Mouse (Mus musculus) erythroblast, adult 5-6 weeks (primary cell): ENCODE measurements around the gene Hoxc10. TPM values are rescaled to one million over a fixed set of nuclear protein-coding genes. Genes with fewer than 3 reads are reported as not detected.

ENCODE experiments used
- ATAC-seq: replicated peaks from 2 replicates; pipeline ENCODE4 v1.8.0; 2016; ENCODE audit warnings: moderate number of reproducible peaks, mild to moderate bottlenecking, moderate TSS enrichment, inconsistent platforms; ENCODE audit not compliant: poor library complexity, low FRiP score, severe bottlenecking
- total RNA-seq, 2 experiments: library from RNA; stranded (forward) in 1 of 2; stranded (reverse) in 1 of 2; fragments of 150-400 nt in 1 of 2; fragments of 200-764, 138-1000 nt in 1 of 2; gene quantifications; 2 replicates each; pipeline versions ENCODE4 v1.2.3 to v1.2.4; 2015 to 2017; ENCODE audit warnings: low replicate concordance in 2 of 2

Gene Hoxc10
- total RNA-seq, 2 experiments from 2014 or later, result not detected

DNA sequence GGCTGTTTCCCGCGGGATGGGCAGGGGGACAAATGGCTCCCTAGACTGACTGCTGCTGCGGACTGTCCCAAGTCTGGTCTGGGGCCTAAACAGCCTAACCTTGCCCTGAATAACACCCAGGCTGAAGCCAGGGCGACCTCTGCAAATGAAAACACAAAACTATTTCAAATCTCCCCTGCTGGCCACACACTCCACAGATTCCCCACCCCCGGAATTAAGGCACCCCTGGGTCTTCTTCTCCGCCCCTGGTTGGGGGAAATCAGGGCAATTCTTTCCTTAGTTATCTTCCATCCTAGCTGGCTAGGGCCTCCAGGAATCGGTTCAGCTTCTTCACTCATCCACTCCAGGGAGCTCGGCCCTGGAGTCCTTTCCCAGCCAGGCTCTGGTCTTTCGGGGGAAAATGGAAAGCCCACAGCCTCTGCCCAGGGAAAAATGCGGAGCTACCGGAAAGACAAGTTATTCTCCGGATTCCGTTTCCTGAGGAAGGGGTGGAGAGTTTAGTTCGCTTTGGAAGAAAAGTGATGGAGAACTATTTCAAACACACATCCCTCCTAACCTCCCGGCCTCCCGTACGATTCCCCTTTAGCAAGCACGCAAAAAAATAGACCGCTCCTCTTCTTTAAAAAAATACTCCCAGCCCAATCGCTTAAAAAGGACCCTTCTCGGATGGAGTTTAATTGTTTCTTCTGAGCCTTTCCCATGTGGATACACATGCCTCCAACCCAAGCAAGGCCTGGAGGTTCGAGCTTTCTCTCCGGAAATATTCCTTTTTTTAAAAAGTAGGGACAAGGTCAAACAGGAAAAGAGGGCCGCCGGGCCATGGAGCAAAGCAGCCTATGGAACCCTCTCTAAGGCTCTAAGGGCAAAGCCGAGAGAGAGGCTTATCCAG is 1.3 kb upstream of the Hoxc10 start:
- no peak for ATAC-seq

DNA sequence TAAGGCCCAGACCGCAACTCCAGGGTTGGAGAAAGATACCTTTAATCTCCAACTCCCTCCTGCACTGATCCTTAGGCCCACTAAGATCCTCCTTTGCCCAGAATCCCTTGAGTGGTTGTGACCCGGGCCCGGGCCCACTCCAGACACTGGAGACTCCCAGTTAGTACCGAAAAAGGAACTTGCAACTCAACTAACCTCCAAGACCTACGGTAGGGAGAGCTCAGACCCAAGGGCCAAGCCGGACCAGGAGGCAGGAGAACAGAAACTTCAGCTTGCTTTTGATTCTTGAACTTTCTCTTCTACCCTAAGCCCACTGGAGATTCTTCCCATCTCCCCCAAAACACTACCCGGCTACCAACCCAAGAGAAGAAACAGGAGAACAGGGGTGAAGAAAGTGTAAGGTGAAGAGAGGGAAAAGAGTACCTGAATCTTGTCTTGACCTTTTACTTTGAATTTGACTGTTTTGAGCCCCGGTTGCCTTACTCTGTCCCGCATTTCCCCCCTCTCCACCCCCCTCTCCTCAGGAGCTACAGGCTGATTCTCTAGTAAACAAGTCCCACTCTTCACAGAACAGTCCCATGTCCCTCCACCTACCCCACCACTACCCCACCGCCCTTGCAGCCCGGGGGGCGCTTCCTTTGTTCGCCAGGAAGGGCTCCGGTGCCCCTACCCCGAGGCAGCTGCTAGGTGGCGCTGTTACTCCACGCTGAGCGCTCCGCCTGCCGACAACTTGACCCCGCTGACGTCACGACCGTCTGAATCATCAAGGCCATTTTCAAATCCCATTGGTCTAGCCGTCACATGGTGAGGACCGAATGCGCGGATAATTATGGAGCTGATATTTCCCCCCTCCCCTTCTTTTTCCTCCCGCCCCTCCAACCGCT is 462 bp upstream of the Hoxc10 start:
- ATAC-seq, result no peak

DNA sequence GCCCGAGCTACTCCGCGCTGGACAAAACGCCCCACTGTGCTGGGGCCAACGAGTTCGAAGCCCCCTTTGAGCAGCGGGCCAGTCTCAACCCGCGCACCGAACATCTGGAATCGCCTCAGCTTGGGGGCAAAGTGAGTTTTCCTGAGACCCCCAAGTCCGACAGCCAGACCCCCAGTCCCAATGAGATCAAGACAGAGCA is 615 bp downstream of the Hoxc10 start, which contains the start of gene Hoxc5:
Gene Hoxc5, plus strand, starts transcription at position 132 of the 199 bp plus-strand sequence.
- no peak for ATAC-seq

DNA sequence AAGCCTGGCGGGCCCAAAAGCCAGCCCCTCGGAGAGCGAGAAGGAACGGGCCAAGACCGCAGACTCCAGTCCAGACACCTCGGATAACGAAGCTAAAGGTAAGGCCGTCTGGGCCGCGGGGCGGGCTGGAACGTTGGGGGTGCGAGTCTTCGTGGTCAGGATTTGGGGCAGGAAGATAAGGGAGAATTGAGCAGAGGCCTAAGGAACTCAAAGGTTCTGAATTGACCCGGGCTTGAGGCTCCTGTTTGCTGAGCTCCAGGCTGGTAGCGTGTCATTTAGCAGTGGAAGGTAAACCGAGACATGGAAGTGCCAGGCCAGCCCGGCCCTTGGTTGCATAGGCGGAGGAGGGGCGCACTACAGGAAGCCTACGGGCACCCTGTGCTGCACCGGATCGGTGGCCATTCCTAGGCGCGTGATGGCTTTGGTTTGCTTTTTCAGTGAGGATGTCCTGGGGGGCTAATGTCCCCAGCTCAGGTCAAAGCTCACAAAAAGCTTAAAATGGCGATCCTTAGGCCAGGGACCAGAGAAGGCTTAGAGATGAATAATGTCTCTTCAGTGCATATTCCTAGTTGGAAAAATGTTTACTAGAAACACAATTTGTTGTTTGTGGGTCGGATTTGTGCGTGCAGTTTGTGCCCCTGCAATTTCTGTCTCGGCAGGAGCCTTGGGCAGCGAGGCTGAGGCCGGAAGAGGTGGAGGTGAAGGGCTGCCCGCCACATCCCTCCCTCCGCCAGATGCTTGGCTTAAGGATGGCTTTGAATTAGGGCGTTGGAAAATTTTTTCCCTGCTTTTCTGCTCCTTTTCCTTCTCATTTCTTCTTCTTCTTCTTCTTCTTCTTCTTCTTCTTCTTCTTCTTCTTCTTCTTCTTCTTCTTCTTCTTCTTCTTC is 1.2 kb downstream of the Hoxc10 start:
- ATAC-seq, result no peak

DNA sequence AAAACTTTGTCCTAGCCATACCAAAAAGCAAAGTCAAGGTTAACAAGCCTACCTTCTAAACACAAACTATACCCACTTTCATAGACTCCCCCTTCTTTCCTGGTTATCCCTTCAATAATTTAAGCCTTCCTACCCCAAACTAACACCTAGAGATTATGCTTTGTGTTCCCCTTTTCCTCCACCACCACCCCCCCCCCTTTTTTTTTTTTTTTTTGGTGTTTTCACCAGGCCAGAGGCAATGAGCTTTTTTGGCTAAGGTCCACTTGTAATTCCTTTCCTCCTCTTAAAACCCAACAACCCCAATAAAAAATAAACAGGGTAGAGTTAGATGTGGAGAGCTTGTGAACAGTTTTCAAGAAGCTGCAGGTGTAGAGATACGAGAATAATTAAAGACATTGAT is 2.7 kb downstream of the Hoxc10 start:
- ATAC-seq, result no peak

DNA sequence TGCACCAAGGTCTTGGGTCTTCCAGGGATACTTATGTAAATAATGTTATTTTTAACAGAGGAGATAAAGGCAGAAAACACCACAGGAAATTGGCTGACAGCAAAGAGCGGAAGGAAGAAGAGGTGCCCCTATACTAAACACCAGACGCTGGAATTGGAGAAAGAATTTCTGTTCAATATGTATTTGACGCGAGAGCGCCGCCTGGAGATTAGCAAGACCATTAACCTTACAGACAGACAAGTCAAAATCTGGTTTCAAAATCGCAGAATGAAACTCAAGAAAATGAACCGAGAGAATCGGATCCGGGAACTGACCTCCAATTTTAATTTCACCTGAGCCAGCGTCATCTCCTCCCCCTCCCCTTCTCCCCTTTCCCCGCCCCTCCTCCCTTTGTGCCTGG is 4.1 kb downstream of the Hoxc10 start:
- no peak for ATAC-seq

DNA sequence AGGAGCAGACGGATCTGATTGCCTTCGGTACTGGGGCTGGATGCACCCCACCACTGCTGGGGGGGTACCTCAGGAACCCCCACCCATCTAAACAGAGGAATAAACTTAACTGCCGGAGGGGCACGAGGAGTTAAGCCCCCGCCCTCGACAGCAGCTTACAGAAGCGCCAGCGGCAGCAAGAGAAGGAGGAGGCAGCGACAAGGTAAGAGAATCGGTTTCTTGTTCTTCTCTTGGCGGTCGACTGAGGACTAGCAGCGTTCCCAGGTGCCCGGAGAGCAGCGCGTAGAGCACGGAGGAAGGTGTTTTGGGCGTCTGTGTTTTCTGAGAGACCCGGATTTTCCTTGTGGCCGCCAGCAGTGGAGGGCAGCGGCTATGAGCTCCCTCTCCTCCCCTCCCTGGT is 5.7 kb downstream of the Hoxc10 start:
- ATAC-seq, result no peak

DNA sequence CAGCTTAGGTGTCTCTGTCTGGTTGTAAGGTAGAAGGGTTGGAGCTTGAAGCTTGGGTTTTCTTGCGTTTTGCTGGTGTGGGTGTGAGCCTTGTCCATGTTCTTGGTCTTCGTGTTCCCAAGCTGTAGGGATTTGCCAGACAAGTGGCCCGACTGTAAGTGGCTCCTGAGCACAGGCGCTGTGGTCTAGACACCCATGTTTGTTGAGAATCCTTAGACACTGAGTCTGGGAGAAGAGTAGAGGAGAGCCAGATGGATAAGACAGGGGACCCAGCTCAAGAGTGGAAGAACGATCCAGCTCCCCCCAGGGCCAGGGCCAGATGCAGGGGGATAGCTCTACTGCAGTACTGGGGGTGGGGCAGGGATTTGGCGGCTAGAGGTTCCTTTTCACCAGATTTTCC is 6.2 kb downstream of the Hoxc10 start:
- no peak for ATAC-seq

DNA sequence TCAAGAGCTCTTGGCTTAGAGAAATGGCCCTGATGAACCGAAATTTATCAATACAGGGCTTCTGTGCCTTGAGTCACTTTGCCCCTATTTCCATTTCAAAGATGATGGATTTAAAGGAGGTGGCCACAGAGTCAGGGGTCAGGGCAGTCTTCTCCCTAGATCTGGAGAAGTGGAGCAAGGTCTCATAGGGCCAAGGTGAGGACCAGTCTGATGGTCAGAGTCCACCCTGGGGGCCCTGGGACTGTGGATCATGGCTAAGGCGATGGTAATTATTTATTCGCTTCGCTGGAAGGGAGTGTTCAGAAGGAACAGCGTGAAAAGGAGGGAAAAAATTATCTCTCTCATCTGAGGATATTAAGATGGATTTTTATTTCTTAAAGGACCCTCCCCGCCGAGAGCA is 8.4 kb downstream of the Hoxc10 start:
- ATAC-seq, result no peak

DNA sequence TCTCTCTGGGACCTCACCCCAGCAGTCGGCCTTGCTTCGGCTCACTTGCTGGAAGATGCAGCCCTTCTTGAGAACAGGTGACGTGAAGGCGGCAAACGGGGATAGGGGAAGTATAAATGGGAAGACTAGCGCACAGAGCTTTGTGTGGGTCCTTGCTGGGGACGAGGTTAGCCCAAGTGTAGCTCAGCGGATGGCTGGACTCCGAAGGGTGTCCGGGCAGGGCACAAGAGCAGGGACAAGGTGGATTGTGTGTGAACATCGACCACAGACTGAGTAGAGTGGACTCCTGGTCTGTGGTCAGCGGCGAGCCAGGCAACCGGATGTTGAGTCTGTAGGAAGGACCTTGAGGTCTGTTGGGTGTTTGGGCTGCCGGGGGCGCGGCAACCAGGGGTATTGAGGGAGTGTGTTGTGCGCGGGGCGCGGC is 9.1 kb downstream of the Hoxc10 start:
- no peak for ATAC-seq

DNA sequence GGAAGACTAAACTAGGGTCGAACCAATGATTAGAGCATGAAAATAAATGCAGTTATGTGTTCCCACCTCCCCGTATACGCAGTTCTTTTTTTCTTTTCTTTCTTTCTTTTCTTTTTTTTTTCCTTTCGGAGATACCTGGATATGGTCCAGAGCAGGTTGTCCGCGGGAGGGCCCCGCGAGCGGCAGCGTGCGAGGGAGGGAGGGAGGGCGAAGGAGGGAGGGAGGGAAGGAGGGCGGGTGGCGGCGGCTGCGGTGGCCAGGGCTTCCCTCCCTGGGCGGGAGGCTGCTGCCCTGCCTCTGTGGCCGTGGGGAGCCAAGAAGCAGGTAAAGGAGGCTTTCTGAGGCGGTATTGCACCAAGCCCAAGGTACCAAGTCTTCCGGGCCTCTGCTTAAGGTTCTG is 9.6 kb downstream of the Hoxc10 start, which contains the start of gene Hoxc9:
Gene Hoxc9, plus strand, starts transcription at position 269 of the 400 bp plus-strand sequence.
- no peak for ATAC-seq

DNA sequence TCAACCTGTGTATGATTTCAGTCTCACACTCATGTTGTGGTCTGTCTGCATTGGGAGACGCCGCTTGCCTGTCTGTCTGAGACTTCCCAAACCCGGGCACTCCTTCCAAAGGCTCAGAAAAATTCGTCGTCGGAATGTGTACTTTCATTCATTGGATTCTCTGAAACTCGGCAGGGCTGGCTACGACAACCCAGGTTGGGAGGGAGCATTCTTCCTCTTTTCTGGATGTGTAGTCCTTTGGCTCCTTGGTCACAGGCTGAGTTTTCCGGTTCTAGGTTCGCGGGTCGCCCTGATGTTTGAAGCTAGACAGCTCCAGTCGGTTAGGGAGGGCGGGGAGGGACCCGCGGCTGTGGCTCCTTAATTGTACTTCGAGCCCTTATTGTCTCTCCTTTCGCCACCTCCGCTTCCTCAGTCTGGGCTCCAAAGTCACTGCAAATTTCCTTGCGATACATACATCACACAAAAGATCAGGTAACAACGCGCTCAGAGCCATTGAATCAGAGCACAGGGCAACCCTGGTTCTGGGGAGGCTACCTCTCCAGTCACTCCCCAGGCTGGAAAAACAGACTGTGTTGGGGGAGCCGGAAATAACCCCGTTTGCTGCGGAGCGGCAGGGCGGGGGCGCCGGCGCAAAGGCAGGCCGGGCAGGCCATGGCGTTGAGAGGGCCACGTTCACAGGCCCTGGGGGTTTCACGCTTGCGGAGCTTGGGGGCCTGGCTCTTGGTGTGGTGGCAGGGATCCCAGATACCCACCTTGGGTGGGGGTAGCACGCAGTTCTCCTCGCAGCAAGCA is 10.2 kb downstream of the Hoxc10 start:
- ATAC-seq, result no peak

DNA sequence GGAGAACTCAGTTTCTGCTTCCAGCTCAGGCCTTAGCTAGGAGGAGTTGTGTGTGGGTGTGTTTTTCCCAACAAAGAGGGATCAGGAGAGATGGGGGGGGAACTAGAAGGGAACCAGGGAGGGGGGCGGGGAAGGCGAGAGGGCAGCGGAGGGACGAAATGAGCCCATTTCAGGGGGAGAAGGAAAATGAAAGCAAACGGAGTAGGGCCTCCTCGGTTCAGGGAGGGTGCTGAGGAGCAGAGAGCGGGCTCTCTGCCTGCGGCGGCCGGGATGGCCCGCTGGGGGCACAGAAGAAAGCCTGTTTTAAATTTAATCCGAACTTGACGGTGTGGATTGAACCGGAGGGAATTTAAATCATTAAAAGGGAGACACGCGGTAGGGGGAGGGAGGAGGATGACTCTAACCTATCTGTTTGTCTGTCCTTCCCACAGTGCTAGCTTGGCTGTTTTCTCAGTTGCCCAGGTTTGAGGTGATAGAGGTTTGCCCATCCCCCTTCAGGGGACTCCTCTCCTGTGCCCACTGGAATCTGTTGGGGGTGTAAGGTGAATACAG is 10.9 kb downstream of the Hoxc10 start:
- no peak for ATAC-seq

DNA sequence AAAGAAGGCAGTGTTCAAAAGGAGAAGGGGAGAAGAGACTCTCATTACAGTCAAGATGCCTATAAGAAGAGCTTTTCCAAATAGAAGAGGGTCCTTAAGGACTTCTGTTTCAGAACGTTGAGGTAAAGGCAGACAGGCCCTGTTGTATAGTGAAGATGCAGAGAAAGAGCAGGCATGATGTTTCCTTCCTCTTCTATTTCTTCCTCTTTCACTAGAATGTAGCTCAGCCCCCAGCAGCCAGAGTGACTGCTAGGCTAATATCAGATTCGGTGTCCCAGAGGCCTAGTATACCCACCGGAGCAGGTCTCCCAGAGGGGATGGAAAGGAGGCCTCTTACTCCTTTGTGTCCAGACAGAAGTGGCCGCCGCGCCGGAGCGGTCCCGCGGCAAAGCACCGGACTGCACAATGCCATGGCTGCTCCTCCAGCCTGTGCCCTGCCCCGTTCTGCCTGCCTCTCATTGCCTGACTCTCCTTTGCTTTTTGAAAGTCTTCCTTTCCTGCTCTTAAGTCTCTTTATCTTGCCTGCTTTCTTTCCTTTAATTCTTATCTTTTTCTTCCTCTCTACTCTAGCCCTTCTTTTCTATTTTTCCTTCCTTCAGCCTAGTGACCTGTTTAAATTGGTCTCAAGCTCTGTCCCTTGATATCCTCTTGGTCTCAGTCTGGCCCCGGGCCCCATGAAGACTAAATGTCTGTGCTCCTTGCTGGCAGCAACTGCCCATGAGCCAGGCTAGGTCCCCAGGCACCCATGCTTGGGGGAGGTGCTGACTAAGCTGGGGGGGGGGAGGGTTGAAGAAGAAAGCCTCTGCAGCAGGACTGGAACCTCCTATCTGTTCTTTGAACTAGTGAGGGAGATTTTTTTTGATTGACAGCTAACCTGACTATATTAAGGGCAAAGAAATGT is 12.3 kb downstream of the Hoxc10 start:
- ATAC-seq, result no peak

DNA sequence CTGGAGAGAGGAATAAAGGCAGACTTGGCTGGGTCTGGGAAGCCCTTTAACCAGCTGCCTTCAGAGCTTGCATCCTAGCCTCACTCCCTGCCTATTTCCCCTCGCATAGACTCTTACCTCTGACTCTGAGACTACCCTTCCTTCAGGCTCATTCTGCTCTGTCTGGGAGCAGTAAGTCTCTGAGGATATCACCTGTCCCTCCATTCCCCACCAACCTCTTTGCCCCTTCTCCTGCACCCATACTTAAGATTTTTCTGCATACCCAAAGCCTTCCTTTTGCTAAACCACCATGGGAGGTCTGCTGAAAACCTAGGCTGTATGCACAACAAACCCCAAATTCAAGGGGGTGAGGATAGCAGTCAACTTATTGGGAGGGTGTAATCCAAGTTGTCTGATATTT is 13.3 kb downstream of the Hoxc10 start:
- no peak for ATAC-seq

DNA sequence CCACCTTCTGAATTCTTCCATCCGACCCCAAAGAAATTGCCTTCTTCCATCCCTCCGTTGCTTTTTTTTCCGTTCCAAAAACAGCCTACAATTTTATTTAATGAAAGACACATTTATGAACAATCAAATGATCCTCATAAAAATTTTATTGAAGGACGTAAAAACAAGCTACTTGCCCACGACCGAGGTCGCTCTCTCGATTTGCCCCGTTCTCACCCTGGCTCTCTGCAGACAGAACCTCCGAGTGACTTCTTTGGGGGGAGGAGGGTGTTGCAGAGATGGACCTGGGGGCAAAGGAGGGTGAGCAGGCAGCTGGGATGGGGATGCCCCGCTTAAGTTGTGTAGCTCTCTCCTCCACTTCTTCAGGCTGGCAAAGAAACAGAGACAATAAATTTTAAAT is 13.8 kb downstream of the Hoxc10 start:
- ATAC-seq, result no peak

DNA sequence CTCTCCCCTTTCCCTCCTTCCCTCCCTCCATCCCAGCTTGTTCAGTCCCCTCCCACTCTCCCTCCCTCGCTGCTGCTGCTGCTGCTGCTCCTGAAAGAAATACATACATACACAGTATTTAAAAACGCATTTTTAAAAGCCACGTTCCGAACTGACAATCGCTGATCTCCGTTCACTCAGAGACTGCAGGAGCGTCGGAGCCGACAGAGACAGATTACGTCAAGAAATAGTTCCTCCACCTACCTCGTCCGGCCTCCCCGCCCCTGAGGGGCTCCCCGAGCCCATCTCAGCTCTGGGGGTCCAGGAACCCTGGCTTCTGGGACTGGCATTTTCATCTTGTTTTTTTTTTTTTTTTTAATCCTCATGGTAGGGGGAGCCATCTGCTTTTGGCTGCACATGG is 14.3 kb downstream of the Hoxc10 start:
- no peak for ATAC-seq
